Comparison of ENCODE assay signal across 8 mouse cellular contexts in genomic region chr19:46501401-46502068, GRCm38 (mm10). TPM values are rescaled to one million over a fixed set of nuclear protein-coding genes. Genes with fewer than 3 reads are reported as not detected.
DNase-seq lines count a peak whose midpoint lies in the region; ATAC-seq lines count a peak whose summit lies in the region.

Trim8 (plus strand) TSS chr19:46501702.

- H3K36me3 ChIP-seq in limb, embryonic 11.5 days (ENCODE audit: control insufficient read depth, insufficient read depth, low read length) = no peaks in the 10 kb centered on the region
- peaks cover 16% of the 10 kb centered on the region; the same call in 1 of the 2 replicates for H3K36me3 ChIP-seq in midbrain, embryonic 12.5 days

- ATAC-seq in limb, embryonic 11.5 days (ENCODE audit: insufficient number of reproducible peaks, low FRiP score, low TSS enrichment, low read depth) = 0 out of 2 replicates have a peak, but pooled peaks have one; percentile 14
- ATAC-seq in midbrain, embryonic 12.5 days (ENCODE audit: low FRiP score, low read depth) = peak; percentile 63

- WGBS in limb, embryonic 11.5 days = under 1% methylated on average over 46 of the region's 64 CpGs
- 0% methylated on average over 35 of the region's 64 CpGs for WGBS in midbrain, embryonic 12.5 days

- DNase-seq in layer of hippocampus, adult 11-12 months (ENCODE audit: low spot score) = peak; percentile 81
- DNase-seq in layer of hippocampus, adult 9-10 months (ENCODE audit: low spot score) = no peak
- peak; percentile 89 for DNase-seq in embryo, embryonic 9.5 days (ENCODE audit: extremely low spot score)
- peak; percentile 99 for DNase-seq in heart, adult 11 months
- DNase-seq in kidney, adult 11 months = peak; percentile 86
- peak; percentile 82 for DNase-seq in limb, embryonic 11.5 days (ENCODE audit: low spot score)
- peak; percentile 57 for DNase-seq in spleen, adult 12 weeks (ENCODE audit: low spot score)

- peak within 1 kb of the TSS; percentile 99 for H3K4me2 ChIP-seq in limb, embryonic 11.5 days (ENCODE audit: low read depth, severe bottlenecking)
- peak within 1 kb of the TSS; percentile 94 for H3K4me2 ChIP-seq in midbrain, embryonic 12.5 days (replicated peaks)

- H3K27ac ChIP-seq in limb, embryonic 11.5 days (replicated peaks; ENCODE audit: low read depth, low read length) = peak within 1 kb of the TSS; percentile 98
- H3K27ac ChIP-seq in midbrain, embryonic 12.5 days (replicated peaks) = peak within 1 kb of the TSS; percentile 100

- peak within 1 kb of the TSS; percentile 93 for H3K9ac ChIP-seq in limb, embryonic 11.5 days (ENCODE audit: low read length)
- peak within 1 kb of the TSS; percentile 99 for H3K9ac ChIP-seq in midbrain, embryonic 12.5 days (replicated peaks)

- H3K9me3 ChIP-seq in limb, embryonic 11.5 days (ENCODE audit: control insufficient read depth, low read length) = no peaks in the 10 kb centered on the region
- H3K9me3 ChIP-seq in midbrain, embryonic 12.5 days = no peaks in the 10 kb centered on the region

- peak within 1 kb of the TSS; percentile 75 for H3K4me3 ChIP-seq in limb, embryonic 11.5 days (ENCODE audit: low read depth, low read length)
- H3K4me3 ChIP-seq in midbrain, embryonic 12.5 days = peak within 1 kb of the TSS; percentile 66

- H3K27me3 ChIP-seq in limb, embryonic 11.5 days (ENCODE audit: control insufficient read depth, insufficient read depth, low read length) = no peaks in the 10 kb centered on the region
- H3K27me3 ChIP-seq in midbrain, embryonic 12.5 days = no peaks in the 10 kb centered on the region

- H3K4me1 ChIP-seq in limb, embryonic 11.5 days (ENCODE audit: control insufficient read depth, insufficient read depth, low read length) = peaks cover 25% of the 10 kb centered on the region
- peaks cover 30% of the 10 kb centered on the region for H3K4me1 ChIP-seq in midbrain, embryonic 12.5 days

RNA-seq across cellular contexts. Expression of gene Trim8, which starts in this region (rescaled TPM):
- 16.7 and 18.0 TPM in 2 replicates for polyA plus RNA-seq in limb, embryonic 11.5 days (2014; fragmentation: Nextera tagmentation; extraction: Ambion mirVana)
- polyA plus RNA-seq in midbrain, embryonic 12.5 days (2016; fragmentation: Nextera tagmentation; extraction: Ambion mirVana) = 38.5 and 53.9 TPM in 2 replicates
